Comparison of ENCODE assay signal across 24 mouse cellular contexts in genomic region chr11:16915850-16916249, GRCm38 (mm10).
"Had no signal": no experiment of that assay in that cellular context is flagged by ENCODE, and none has a peak within 500 bp of the region (broad histone marks: within the 10 kb centered on the region; RNA-seq: fewer than 3 reads in every experiment).

No protein-coding gene starts in this region.

- H3K27ac ChIP-seq: heart, embryonic 10.5 days; hindbrain, embryonic 13.5 days; hindbrain, embryonic 15.5 days; hindbrain, postnatal 0 days; kidney, embryonic 15.5 days; kidney, postnatal 0 days; left cerebral cortex, adult 2 months; limb, embryonic 10.5 days; limb, embryonic 12.5 days; liver, embryonic 13.5 days; liver, embryonic 15.5 days had no signal

- H3K9me3 ChIP-seq: heart, embryonic 10.5 days; heart, embryonic 12.5 days; hindbrain, embryonic 13.5 days; hindbrain, embryonic 15.5 days; kidney, embryonic 15.5 days; limb, embryonic 10.5 days; limb, embryonic 12.5 days; liver, embryonic 13.5 days; liver, embryonic 15.5 days had no signal

- H3K4me3 ChIP-seq: heart, embryonic 10.5 days; heart, embryonic 12.5 days; hindbrain, embryonic 13.5 days; hindbrain, embryonic 15.5 days; kidney, embryonic 15.5 days; left cerebral cortex, adult 2 months; limb, embryonic 10.5 days; limb, embryonic 12.5 days; liver, embryonic 13.5 days; liver, embryonic 15.5 days had no signal

- H3K4me2 ChIP-seq: heart, embryonic 12.5 days; hindbrain, embryonic 13.5 days; hindbrain, embryonic 15.5 days; kidney, embryonic 15.5 days; limb, embryonic 12.5 days; liver, embryonic 11.5 days; liver, embryonic 13.5 days; liver, embryonic 15.5 days had no signal

- ATAC-seq: hindbrain, postnatal 0 days had no signal

- H3K4me1 ChIP-seq: heart, embryonic 10.5 days; heart, embryonic 12.5 days; hindbrain, embryonic 13.5 days; hindbrain, embryonic 15.5 days; kidney, embryonic 15.5 days; limb, embryonic 10.5 days; limb, embryonic 12.5 days; liver, embryonic 13.5 days; liver, embryonic 15.5 days had no signal

- H3K27me3 ChIP-seq: heart, embryonic 12.5 days; hindbrain, embryonic 13.5 days; hindbrain, embryonic 15.5 days; kidney, embryonic 15.5 days; limb, embryonic 12.5 days; liver, embryonic 13.5 days; liver, embryonic 15.5 days had no signal

- H3K9ac ChIP-seq: heart, embryonic 12.5 days; hindbrain, embryonic 13.5 days; hindbrain, embryonic 15.5 days; kidney, embryonic 15.5 days; limb, embryonic 12.5 days; liver, embryonic 13.5 days; liver, embryonic 15.5 days; liver, postnatal 0 days had no signal

- DNase-seq: gastrocnemius, postnatal 14 days; gastrocnemius, postnatal 36 days; heart, adult 11 months; heart, postnatal 14 days; heart, postnatal 36 days; kidney, adult 18-20 months; kidney, adult 8-10 months; kidney, postnatal 14 days; kidney, postnatal 36 days; liver; liver, embryonic 13.5 days; liver, postnatal 0 days had no signal

- H3K36me3 ChIP-seq: heart, embryonic 10.5 days; heart, embryonic 12.5 days; hindbrain, embryonic 13.5 days; hindbrain, embryonic 15.5 days; limb, embryonic 10.5 days; liver, embryonic 13.5 days; liver, embryonic 15.5 days had no signal
